Mouse (Mus musculus): ENCODE measurements around the gene Ptprd. TPM values are rescaled to one million over a fixed set of nuclear protein-coding genes. Genes with fewer than 3 reads are reported as not detected.
"Not testable (repeated sequence)": the region's sequence is repeated elsewhere in the genome, so short reads cannot be mapped to it uniquely, and the experiment has no call there.

The Ptprd gene
- polyA plus RNA-seq, 1 experiment from 2014 or later = 5.6 TPM

- H3K9ac ChIP-seq (ENCODE audit: low read length) = no peak overlapping the region
- H3K4me1 ChIP-seq (replicated peaks; ENCODE audit: control insufficient read depth, insufficient read depth) = no peaks in the 10 kb centered on the region
- H3K27me3 ChIP-seq (ENCODE audit: control insufficient read depth, insufficient read depth, low read length) = no peaks in the 10 kb centered on the region
- H3K36me3 ChIP-seq (ENCODE audit: control insufficient read depth, insufficient read depth, low read length) = no peaks in the 10 kb centered on the region
- H3K4me2 ChIP-seq (replicated peaks; ENCODE audit: low read depth) = no peak overlapping the region
- no peak for DNase-seq (ENCODE audit: low spot score)
- TF ChIP-seq EP300 (optimal IDR thresholded peaks at IDR 0.05) = no peak
- TF ChIP-seq CTCF (IDR thresholded peaks at IDR 0.05; ENCODE audit: low read depth) = no peak
- no peak overlapping the region for H3K4me3 ChIP-seq (ENCODE audit: low read depth, low read length)
- no peak overlapping the region for H3K27ac ChIP-seq (replicated peaks)
- no peak for ATAC-seq (ENCODE audit: low FRiP score, low TSS enrichment)
- H3K9me3 ChIP-seq (ENCODE audit: control insufficient read depth, low read length) = no peaks in the 10 kb centered on the region
- 71% methylated on average over 5 of the region's 5 CpGs for WGBS
These were observed 1775.8 kb downstream of the Ptprd start for GRCm38 (mm10) chr4:76435920-76436319.

GRCm38 (mm10) chr4:76429769-76430168 is 1782.0 kb downstream of the Ptprd start:
- no peaks in the 10 kb centered on the region for H3K4me1 ChIP-seq (replicated peaks; ENCODE audit: control insufficient read depth, insufficient read depth)
- no peak for TF ChIP-seq EP300 (optimal IDR thresholded peaks at IDR 0.05)
- no peak for TF ChIP-seq CTCF (IDR thresholded peaks at IDR 0.05; ENCODE audit: low read depth)
- no peak overlapping the region for H3K27ac ChIP-seq (replicated peaks)
- no peak overlapping the region for H3K4me2 ChIP-seq (replicated peaks; ENCODE audit: low read depth)
- no peaks in the 10 kb centered on the region for H3K9me3 ChIP-seq (ENCODE audit: control insufficient read depth, low read length)
- no peaks in the 10 kb centered on the region for H3K27me3 ChIP-seq (ENCODE audit: control insufficient read depth, insufficient read depth, low read length)
- H3K36me3 ChIP-seq (ENCODE audit: control insufficient read depth, insufficient read depth, low read length) = no peaks in the 10 kb centered on the region
- H3K9ac ChIP-seq (ENCODE audit: low read length) = no peak overlapping the region
- no peak overlapping the region for H3K4me3 ChIP-seq (ENCODE audit: low read depth, low read length)
- 68% methylated on average over 3 of the region's 3 CpGs for WGBS
- DNase-seq (ENCODE audit: low spot score) (no peak), ATAC-seq (ENCODE audit: low FRiP score, low TSS enrichment) (no peak)

- H3K36me3 ChIP-seq (ENCODE audit: control insufficient read depth, insufficient read depth, low read length); ATAC-seq (ENCODE audit: low FRiP score, low TSS enrichment): not testable (repeated sequence)
- 71% methylated on average over 3 of the region's 3 CpGs for WGBS
These were observed 1784.7 kb downstream of the Ptprd start for GRCm38 (mm10) chr4:76427036-76427435.

GRCm38 (mm10) chr4:76425230-76425575 is 1786.6 kb downstream of the Ptprd start:
- Histone ChIP-seq H3K4me1 (replicated peaks; ENCODE audit: control insufficient read depth, insufficient read depth) (no peaks in the 10 kb centered on the region), H3K9ac (ENCODE audit: low read length) (no peak overlapping the region), H3K9me3 (ENCODE audit: control insufficient read depth, low read length) (no peaks in the 10 kb centered on the region), H3K4me2 (replicated peaks; ENCODE audit: low read depth) (no peak overlapping the region), H3K27ac (replicated peaks) (no peak overlapping the region), H3K27me3 (ENCODE audit: control insufficient read depth, insufficient read depth, low read length) (no peaks in the 10 kb centered on the region), H3K4me3 (ENCODE audit: low read depth, low read length) (no peak overlapping the region), H3K36me3 (ENCODE audit: control insufficient read depth, insufficient read depth, low read length) (no peaks in the 10 kb centered on the region)
- WGBS = 44% methylated on average over 2 of the region's 2 CpGs
- DNase-seq (ENCODE audit: low spot score) = no peak
- peak; percentile 45 for ATAC-seq (ENCODE audit: low FRiP score, low TSS enrichment)
- TF ChIP-seq EP300 (optimal IDR thresholded peaks at IDR 0.05) = no peak
- no peak for TF ChIP-seq CTCF (IDR thresholded peaks at IDR 0.05; ENCODE audit: low read depth)

More at GRCm38 (mm10) chr4:76427036-76427435, 1784.7 kb downstream of the Ptprd start:
- not testable (repeated sequence) for H3K27ac ChIP-seq (replicated peaks); H3K4me3 ChIP-seq (ENCODE audit: low read depth, low read length); H3K4me1 ChIP-seq (replicated peaks; ENCODE audit: control insufficient read depth, insufficient read depth); H3K27me3 ChIP-seq (ENCODE audit: control insufficient read depth, insufficient read depth, low read length); H3K9ac ChIP-seq (ENCODE audit: low read length); H3K9me3 ChIP-seq (ENCODE audit: control insufficient read depth, low read length); DNase-seq (ENCODE audit: low spot score); H3K4me2 ChIP-seq (replicated peaks; ENCODE audit: low read depth)

GRCm38 (mm10) chr4:76424324-76425229 is 1787.2 kb downstream of the Ptprd start:
- TF ChIP-seq CTCF (IDR thresholded peaks at IDR 0.05; ENCODE audit: low read depth) = no peak
- no peak for TF ChIP-seq EP300 (optimal IDR thresholded peaks at IDR 0.05)
- no peaks in the 10 kb centered on the region for H3K27me3 ChIP-seq (ENCODE audit: control insufficient read depth, insufficient read depth, low read length)
- H3K36me3 ChIP-seq (ENCODE audit: control insufficient read depth, insufficient read depth, low read length) = no peaks in the 10 kb centered on the region
- peak; percentile 91 for ATAC-seq (ENCODE audit: low FRiP score, low TSS enrichment)
- no peak overlapping the region for H3K4me3 ChIP-seq (ENCODE audit: low read depth, low read length)
- H3K9me3 ChIP-seq (ENCODE audit: control insufficient read depth, low read length) = no peaks in the 10 kb centered on the region
- peak; percentile 63 for DNase-seq (ENCODE audit: low spot score)
- H3K27ac ChIP-seq (replicated peaks) = no peak overlapping the region
- H3K4me1 ChIP-seq (replicated peaks; ENCODE audit: control insufficient read depth, insufficient read depth) = no peaks in the 10 kb centered on the region
- peak overlapping the region; percentile 32 for H3K4me2 ChIP-seq (replicated peaks; ENCODE audit: low read depth)
- 26% methylated on average over 9 of the region's 9 CpGs for WGBS
- no peak overlapping the region for H3K9ac ChIP-seq (ENCODE audit: low read length)

- DNase-seq (ENCODE audit: low spot score) = no peak
- TF ChIP-seq CTCF (IDR thresholded peaks at IDR 0.05; ENCODE audit: low read depth) (no peak), EP300 (optimal IDR thresholded peaks at IDR 0.05) (no peak)
These were observed 1789.6 kb downstream of the Ptprd start for GRCm38 (mm10) chr4:76422113-76422512.

More at GRCm38 (mm10) chr4:76422113-76422512, 1789.6 kb downstream of the Ptprd start:
- Histone ChIP-seq H3K9ac (ENCODE audit: low read length) (no peak overlapping the region), H3K27ac (replicated peaks) (no peak overlapping the region), H3K4me2 (replicated peaks; ENCODE audit: low read depth) (no peak overlapping the region), H3K27me3 (ENCODE audit: control insufficient read depth, insufficient read depth, low read length) (no peaks in the 10 kb centered on the region), H3K4me1 (replicated peaks; ENCODE audit: control insufficient read depth, insufficient read depth) (no peaks in the 10 kb centered on the region), H3K36me3 (ENCODE audit: control insufficient read depth, insufficient read depth, low read length) (no peaks in the 10 kb centered on the region), H3K9me3 (ENCODE audit: control insufficient read depth, low read length) (no peaks in the 10 kb centered on the region), H3K4me3 (ENCODE audit: low read depth, low read length) (no peak overlapping the region)
- 80% methylated on average over 4 of the region's 4 CpGs for WGBS
- ATAC-seq (ENCODE audit: low FRiP score, low TSS enrichment) = no peak

Measured in stomach, postnatal 0 days (tissue).